Mouse (Mus musculus): ENCODE results near the gene Lmo7.

DNA sequence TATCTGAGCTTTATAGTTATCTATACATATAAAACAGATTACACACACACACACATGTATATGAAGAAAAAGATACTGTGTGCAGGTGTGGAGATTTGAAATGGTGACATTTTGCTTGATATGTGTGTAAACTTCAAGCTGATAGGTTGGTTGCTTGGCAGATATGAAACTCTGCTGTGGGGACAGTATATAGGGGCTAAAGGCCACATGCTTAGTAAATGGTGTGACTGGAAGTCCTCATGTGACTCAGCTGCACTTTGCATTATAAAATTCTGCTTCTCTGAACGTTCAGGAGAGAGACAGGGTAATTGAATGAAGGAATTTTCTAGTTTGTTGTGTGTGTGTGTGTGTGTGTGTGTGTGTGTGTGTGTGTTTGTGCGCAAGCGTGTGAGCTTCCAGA, 124.5 kb downstream of the Lmo7 start:
- TF ChIP-seq GATA1 (IDR thresholded peaks at IDR 0.05; ENCODE audit: low read length) (no peak), TAL1 (IDR thresholded peaks at IDR 0.05; ENCODE audit: low read length) (no peak)

Measured in erythroblast, embryonic 14.5 days (primary cell).